ENCODE assay signal across 8 mouse cellular contexts in the genomic region with DNA sequence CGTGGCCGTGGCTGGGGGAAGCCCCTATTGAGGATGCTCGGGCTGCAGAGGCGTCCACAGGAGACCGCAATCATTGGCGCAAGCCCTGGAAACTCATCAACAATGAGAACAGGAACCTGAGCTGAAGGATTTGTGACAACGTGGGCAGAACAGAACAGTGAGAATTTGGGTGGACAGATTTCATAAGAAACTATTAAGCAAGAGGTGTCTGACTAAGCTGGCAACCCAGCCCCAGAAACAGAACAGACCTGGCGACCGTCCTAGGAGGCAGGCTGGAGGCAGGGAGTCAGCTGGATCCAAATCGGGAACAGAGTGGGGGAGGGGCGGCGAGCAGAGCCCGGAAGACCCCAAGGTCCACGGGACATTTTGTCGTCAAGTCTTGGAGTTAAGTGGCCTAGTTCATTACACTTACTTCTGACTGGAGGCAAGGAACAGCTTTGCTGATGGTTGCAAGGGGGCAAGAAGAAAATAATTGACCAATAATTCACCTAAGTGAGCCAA. TPM values are rescaled to one million over a fixed set of nuclear protein-coding genes. Genes with fewer than 3 reads are reported as not detected.
DNase-seq lines count a peak whose midpoint lies in the region; ATAC-seq and TF ChIP-seq lines count a peak whose summit lies in the region.

No protein-coding gene starts in this region.

- TF ChIP-seq CTCF in heart, adult 2 months (IDR thresholded peaks at IDR 0.05) = no peak
- TF ChIP-seq CTCF in thymus, adult 2 months (IDR thresholded peaks at IDR 0.05; ENCODE audit: borderline replicate concordance, control insufficient read depth, extremely low read depth, insufficient read depth, low read length, poor library complexity) = no peak

- H3K79me2 ChIP-seq in heart, adult 2 months (replicated peaks; ENCODE audit: control insufficient read depth, insufficient read depth, low read length) = no peaks in the 10 kb centered on the region
- no peaks in the 10 kb centered on the region for H3K79me2 ChIP-seq in myocyte (ENCODE audit: control insufficient read depth, insufficient read depth)

- intact Hi-C loops in heart, adult 2 months (cut with DNase I) = no loop called here

- H3K27ac ChIP-seq in heart, adult 2 months = no peak overlapping the region
- H3K27ac ChIP-seq in liver, embryonic 13.5 days = no peak overlapping the region
- H3K27ac ChIP-seq in thymus, adult 2 months (ENCODE audit: control insufficient read depth, insufficient read depth, low read length) = no peak overlapping the region

- H3K9me3 ChIP-seq in liver, embryonic 13.5 days (replicated peaks) = no peaks in the 10 kb centered on the region

- peak overlapping the region; percentile 15 for H3K4me3 ChIP-seq in heart, adult 2 months
- H3K4me3 ChIP-seq in liver, embryonic 13.5 days (replicated peaks) = no peak overlapping the region
- no peak overlapping the region for H3K4me3 ChIP-seq in myocyte
- no peak overlapping the region for H3K4me3 ChIP-seq in thymus, adult 2 months (ENCODE audit: control insufficient read depth, insufficient read depth, low read length)

- 0 out of 2 replicates have a peak, but pooled peaks have one; percentile 12 for ATAC-seq in liver, embryonic 13.5 days (ENCODE audit: low read depth)

- 0 out of 2 replicates have a peak overlapping the region, but pooled peaks have one; percentile 14 for H3K4me2 ChIP-seq in liver, embryonic 13.5 days
- H3K4me2 ChIP-seq in myocyte (ENCODE audit: low read depth) = peak overlapping the region; percentile 64

- peaks cover 5% of the 10 kb centered on the region for H3K4me1 ChIP-seq in heart, adult 2 months (ENCODE audit: control insufficient read depth, insufficient read depth, low read length)
- no peaks in the 10 kb centered on the region; the same call in 1 of the 2 replicates for H3K4me1 ChIP-seq in liver, embryonic 13.5 days (replicated peaks)
- no peaks in the 10 kb centered on the region for H3K4me1 ChIP-seq in thymus, adult 2 months (replicated peaks; ENCODE audit: control insufficient read depth, insufficient read depth, low read length)

- no peak for TF ChIP-seq EP300 in heart, adult 2 months (IDR thresholded peaks at IDR 0.05; ENCODE audit: insufficient read depth, low read depth, low read length)

- peaks cover 2% of the 10 kb centered on the region; the same call in 1 of the 2 replicates for H3K36me3 ChIP-seq in heart, adult 2 months (ENCODE audit: control insufficient read depth, insufficient read depth, low read length)
- no peaks in the 10 kb centered on the region for H3K36me3 ChIP-seq in liver, embryonic 13.5 days
- H3K36me3 ChIP-seq in myocyte (ENCODE audit: control insufficient read depth, insufficient read depth) = no peaks in the 10 kb centered on the region
- no peaks in the 10 kb centered on the region for H3K36me3 ChIP-seq in thymus, adult 2 months (ENCODE audit: control insufficient read depth, insufficient read depth, low read length)

- WGBS in heart, adult 2 months = 3% methylated on average over 15 of the region's 15 CpGs
- WGBS in liver, embryonic 13.5 days (ENCODE audit: insufficient replicate concordance) = 3% methylated on average over 15 of the region's 15 CpGs
- 6% methylated on average over 15 of the region's 15 CpGs for WGBS in thymus, adult 2 months

- DNase-seq in right cerebral cortex, postnatal 10 days (ENCODE audit: low spot score in 2 of 2) = peak; percentile 33 to 49
- DNase-seq in right cerebral cortex, adult 18-20 months = no peak
- peak; percentile 52 for DNase-seq in embryo, embryonic 9.5 days (ENCODE audit: extremely low spot score)
- DNase-seq in heart, adult 2 months = peak; percentile 75 to 81
- peak; percentile 41 for DNase-seq in kidney, adult 11 months
- DNase-seq in liver, embryonic 13.5 days = no peak
- no peak for DNase-seq in thymus, adult 2 months

- no peak overlapping the region for H3ac ChIP-seq in myocyte (ENCODE audit: control insufficient read depth, insufficient read length)

- no peaks in the 10 kb centered on the region; the same call in 1 of the 2 replicates for H3K27me3 ChIP-seq in heart, adult 2 months (ENCODE audit: control insufficient read depth, insufficient read depth, low read length)
- peaks cover 52% of the 10 kb centered on the region for H3K27me3 ChIP-seq in liver, embryonic 13.5 days
- H3K27me3 ChIP-seq in myocyte (ENCODE audit: control insufficient read depth, insufficient read depth, insufficient read length) = no peaks in the 10 kb centered on the region
- no peaks in the 10 kb centered on the region; the same call in 1 of the 2 replicates for H3K27me3 ChIP-seq in thymus, adult 2 months (ENCODE audit: control insufficient read depth, insufficient read depth, low read length)

- no peak for TF ChIP-seq POLR2A in heart, adult 2 months (IDR thresholded peaks at IDR 0.05; ENCODE audit: insufficient read depth, low read depth, low read length)
- TF ChIP-seq POLR2A in myocyte (IDR thresholded peaks at IDR 0.05; ENCODE audit: insufficient read length, low read depth) = no peak
- TF ChIP-seq POLR2A in thymus, adult 2 months (IDR thresholded peaks at IDR 0.05; ENCODE audit: control insufficient read depth, extremely low read depth, insufficient read depth, low read length, poor library complexity) = no peak

- no peak overlapping the region for H3K9ac ChIP-seq in heart, adult 2 months (ENCODE audit: low read depth, low read length)
- no peak overlapping the region for H3K9ac ChIP-seq in liver, embryonic 13.5 days

TF ChIP-seq in myocyte, 11 proteins besides CTCF, POLR2A, EP300 and RAD21:
- TF ChIP-seq USF1 (IDR thresholded peaks at IDR 0.05; ENCODE audit: low read depth) (no peak), CEBPB (IDR thresholded peaks at IDR 0.05; ENCODE audit: insufficient read depth, poor library complexity, severe bottlenecking) (peak; percentile 84), TCF3 (IDR thresholded peaks at IDR 0.05; ENCODE audit: insufficient read length, low read depth) (no peak), TCF12 (IDR thresholded peaks at IDR 0.05; ENCODE audit: insufficient read depth, poor library complexity, severe bottlenecking) (no peak)

RNA-seq across cellular contexts. Expression of a gene that starts 22.3 kb away (rescaled TPM):
- total RNA-seq in heart, adult 2 months (2021) = 10 to 100 TPM; 82.1 to 88.3 TPM
- polyA plus RNA-seq in heart, adult 2 months (2012; rRNA removed) = 20.5 and 30.6 TPM in 2 replicates
- polyA plus RNA-seq in liver, embryonic 13.5 days (2015; fragmentation: Nextera tagmentation; extraction: Ambion mirVana) = 2.4 and 2.8 TPM in 2 replicates
- polyA plus RNA-seq in myocyte (2012; fragmentation: generic; extraction: Trizol) = 1.1 TPM
- 2.0 TPM in 2 replicates for polyA plus RNA-seq in thymus, adult 2 months (2012; rRNA removed)

Comparison
In these comparisons a context has a peak if more than half of its experiments do, and no peak if none do; other contexts are left out.
1. DNase-seq: peak in right cerebral cortex, postnatal 10 days (2 of 2), embryo, embryonic 9.5 days (single experiment), heart, adult 2 months (2 of 2) and kidney, adult 11 months (single experiment); none in right cerebral cortex, adult 18-20 months (single experiment), liver, embryonic 13.5 days (single experiment) and thymus, adult 2 months (single experiment).